Mouse (Mus musculus) ovary, postnatal 36 days (tissue): ENCODE data around the gene Arhgap25.
"Not testable (repeated sequence)": the region's sequence is repeated elsewhere in the genome, so short reads cannot be mapped to it uniquely, and the experiment has no call there.

Experiments used
- DNase-seq: peaks from one replicate; pipeline ENCODE4 v3.0.0; 2022; ENCODE audit warnings: low spot score, mixed read lengths

Gene Arhgap25

DNA sequence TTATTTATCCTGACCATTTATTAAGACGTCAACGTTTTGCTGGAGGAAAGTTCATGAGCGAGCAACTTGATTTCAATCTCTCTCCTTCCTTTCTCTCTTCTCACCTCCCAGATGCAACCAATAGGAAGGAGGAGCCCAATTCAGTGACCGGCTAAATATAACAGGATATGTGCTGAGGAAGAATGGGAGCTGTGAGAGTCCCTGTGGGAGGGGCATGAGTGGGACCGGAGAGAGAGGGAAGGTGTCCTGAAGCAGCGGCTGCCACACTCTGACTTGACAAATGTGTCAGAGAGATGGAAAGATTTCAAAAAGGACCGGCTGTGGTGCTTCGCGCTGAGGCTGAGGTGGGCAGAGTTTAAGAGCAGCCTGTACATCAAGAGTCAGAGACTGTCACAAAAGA lies 2.6 kb upstream of the Arhgap25 start:
- DNase-seq, result no peak

DNA sequence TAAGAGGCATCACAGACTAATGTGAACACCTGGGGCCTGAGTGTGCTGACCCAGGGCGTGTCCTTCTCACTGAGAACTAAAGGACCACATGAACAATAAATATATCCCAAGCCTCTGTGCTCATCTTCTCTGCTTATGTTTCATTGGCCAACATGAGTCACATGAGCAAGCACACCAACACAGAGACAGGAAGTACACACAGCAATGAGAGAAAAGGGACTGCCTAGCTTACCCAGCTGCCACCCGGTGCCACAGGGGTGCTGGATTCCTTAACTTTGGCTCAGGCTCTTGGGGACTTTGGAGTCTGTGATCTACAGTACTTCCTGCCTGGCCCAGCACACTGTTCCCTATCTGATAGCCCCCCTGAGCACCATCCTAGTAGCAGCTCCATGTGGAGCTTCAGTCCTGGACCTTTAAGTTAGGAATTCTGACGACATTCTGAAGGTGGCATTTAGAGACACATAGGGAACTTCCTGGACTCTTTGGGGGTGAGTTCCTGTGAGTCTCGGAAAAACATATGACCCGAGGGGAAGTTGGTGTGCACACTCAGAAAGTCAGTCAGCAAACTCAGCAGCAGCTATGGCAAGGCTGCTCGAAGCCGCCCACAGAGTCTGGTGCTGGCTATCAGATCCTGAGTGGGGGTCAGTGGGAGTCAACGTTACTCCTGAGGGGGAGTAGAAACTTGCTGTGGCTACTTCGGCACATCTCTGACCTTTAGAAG lies 2.0 kb upstream of the Arhgap25 start:
- DNase-seq, result no peak

- no peak for DNase-seq
Observed at GRCm38 (mm10) chr6:87531456-87532015, 1.5 kb downstream of the Arhgap25 start.

DNA sequence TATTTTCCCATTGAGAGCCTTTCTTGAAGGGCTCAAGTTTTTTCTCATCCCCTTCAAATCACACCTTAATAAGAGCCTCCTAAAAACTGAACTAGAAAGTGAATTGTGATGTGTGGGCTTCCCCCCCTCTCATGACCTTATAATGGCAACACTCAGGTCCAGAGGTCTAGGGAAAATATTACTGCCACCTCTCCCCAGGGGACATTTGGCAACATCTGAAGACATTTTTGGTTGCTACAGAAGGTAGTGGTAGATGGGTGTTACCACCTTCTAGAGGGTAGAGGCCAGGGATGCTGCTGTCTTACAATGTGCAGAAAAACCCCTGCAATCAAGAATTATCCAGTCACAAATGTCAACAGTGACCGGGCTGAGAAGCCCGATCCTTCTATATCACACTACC lies 2.7 kb downstream of the Arhgap25 start:
- DNase-seq, result no peak

DNA sequence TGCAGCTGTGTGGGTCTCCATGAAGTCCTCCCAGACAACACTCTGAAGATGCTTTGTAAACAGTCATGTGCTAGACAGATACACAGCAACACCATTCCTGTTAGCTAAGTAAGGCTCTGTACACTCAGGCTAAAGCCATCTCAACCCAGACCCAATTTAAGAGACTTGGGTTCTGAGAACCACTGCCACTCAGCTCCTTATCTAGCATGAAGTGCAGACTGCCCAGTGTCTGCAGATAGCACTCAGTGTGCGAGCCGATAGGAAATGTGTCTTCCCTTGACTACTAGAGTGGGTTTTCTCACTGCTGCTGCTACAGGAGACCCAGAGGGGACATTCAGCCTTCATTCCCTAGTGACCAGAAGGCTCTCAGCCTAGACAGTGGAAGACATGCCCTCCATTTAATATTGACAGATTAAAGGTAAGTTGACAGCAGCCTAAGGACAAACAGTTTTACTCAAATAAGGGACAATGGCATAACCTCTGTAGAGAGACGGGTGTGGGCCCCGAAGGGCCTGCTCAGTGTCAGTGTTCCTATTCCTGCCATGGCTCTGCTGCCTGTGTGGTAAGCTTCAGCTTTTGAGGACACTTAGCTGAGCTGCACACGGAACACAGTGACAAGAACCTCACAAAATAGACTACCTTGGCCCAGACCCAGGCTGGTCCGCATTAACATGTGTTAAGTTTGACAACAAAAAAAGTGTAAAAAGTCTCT lies 5.1 kb downstream of the Arhgap25 start:
- no peak for DNase-seq

DNA sequence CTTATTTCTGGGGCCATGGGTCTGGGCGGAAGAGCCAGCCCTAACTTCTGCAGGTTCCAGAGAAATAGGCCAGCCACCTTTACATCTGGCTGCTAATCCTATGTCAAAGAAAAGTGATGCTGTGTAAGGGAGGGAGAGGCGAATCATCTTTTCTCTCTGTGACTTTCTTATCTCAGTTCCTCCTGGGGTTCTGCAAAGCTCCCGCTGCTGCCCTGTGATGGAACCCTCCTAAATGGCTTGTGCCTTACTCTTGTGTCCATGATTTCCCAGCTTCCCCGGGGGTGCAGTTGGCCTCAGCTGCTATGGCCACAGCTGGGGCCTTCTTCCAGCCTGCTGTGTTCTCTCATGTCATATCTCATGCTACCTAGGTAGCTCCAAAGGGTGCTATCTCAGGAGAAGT lies 5.7 kb downstream of the Arhgap25 start:
- no peak for DNase-seq

- no peak for DNase-seq
Observed at GRCm38 (mm10) chr6:87525126-87525525, 7.9 kb downstream of the Arhgap25 start.

DNA sequence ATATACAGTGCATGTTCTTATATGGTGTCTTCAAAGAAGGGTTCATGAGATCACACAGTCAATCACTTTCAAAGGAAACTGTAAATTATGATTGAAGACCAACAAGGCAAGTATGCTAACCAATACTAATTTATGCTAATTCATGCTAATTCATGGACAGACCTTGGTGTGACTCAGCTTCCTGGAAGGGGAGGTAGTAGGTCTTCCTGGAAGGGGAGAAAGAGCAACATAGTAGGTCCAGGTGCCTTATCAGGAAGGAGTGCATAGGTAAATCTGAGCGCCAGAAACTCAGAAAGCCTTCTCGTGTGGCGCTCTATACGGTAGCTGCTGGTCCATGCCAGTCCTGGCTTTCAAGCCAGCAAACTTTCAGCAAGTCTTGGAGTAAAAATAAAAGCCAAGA lies 8.8 kb downstream of the Arhgap25 start:
- no peak for DNase-seq

- no peak for DNase-seq
Observed at GRCm38 (mm10) chr6:87523736-87524135, 9.3 kb downstream of the Arhgap25 start.

GRCm38 (mm10) chr6:87523085-87523484 lies 10.0 kb downstream of the Arhgap25 start:
- no peak for DNase-seq

DNA sequence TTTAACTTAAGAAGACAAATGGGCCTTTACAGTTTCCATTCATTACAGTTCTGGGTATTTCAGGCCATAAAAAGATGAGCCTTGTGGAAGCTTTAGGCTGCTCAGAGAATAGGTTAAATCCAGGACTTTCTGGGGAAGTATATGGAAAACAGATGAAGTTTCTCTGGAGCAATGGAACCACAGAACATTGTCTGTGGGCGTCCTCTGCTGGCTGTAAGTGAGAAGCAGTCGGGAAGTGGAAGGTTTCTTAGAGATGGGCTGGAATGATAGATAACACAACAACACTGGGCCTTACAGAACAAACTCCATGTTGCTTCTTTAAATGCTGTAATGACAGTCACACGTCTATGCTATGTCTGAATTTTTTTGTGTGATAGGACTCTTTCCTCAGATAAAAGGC lies 10.8 kb downstream of the Arhgap25 start:
- peak; percentile 51 for DNase-seq

- not testable (repeated sequence) for DNase-seq
Observed at GRCm38 (mm10) chr6:87521705-87522104, 11.4 kb downstream of the Arhgap25 start.

GRCm38 (mm10) chr6:87520572-87520971 lies 12.5 kb downstream of the Arhgap25 start:
- DNase-seq, result no peak

DNA sequence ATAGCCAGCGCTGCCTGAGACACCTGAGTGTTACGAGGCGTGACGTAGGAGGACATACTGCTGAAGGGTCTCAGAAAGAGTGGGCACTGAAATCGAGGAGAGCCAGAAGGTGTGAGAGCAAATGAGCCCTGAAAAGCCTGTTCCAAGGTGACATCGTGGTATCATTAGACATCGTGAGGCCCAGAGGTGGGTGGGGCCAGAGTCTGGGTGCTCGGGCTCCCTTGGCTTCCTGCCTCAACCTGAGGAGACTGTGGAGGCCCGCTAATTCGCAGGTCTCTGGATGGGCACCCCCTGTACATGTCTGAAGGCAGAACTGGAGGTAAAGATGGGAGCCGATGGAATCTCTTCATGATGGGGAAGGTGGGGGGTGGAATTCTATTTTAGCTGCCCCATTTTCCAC lies 13.2 kb downstream of the Arhgap25 start:
- no peak for DNase-seq

- DNase-seq, result no peak
Observed at GRCm38 (mm10) chr6:87518622-87519021, 14.4 kb downstream of the Arhgap25 start.

- DNase-seq, result no peak
Observed at GRCm38 (mm10) chr6:87517753-87518409, 15.2 kb downstream of the Arhgap25 start.

GRCm38 (mm10) chr6:87514321-87514720 lies 18.7 kb downstream of the Arhgap25 start:
- DNase-seq, result no peak

DNA sequence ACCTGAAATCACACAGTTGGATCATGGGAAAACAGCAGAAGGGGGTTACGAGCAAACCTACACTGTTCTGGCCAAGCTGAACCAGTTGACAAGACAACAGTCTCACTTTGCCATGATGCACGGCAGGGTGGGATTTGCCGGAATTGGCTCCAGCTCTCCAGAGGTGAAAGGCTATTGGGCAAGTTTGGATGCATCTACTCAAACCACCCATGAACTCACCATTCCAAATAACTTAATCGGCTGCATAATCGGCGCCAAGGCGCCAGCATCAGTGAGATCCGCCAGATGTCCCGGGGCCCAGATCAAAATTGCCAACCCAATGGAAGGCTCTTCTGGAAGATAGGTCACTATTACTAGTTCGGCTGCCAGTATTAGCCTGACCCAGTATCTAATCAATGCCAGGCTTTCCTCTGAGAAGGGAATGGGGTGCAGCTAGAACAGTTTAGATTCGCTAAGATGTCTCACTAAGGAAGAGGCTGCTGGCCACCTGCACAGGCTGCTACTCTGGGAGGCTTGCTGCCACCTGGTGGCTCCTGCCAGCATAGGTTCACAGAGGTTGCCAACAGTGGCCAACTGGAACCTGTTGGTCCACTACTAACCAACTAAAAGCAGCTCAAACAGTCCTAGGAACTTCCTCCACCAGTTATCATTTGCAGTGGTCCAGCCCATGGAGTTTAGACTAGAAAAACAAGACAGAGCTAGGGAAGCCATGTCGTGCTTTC lies 19.9 kb downstream of the Arhgap25 start:
- DNase-seq, result peak; percentile 71

- no peak for DNase-seq
Observed at GRCm38 (mm10) chr6:87510999-87511398, 22.1 kb downstream of the Arhgap25 start.

DNA sequence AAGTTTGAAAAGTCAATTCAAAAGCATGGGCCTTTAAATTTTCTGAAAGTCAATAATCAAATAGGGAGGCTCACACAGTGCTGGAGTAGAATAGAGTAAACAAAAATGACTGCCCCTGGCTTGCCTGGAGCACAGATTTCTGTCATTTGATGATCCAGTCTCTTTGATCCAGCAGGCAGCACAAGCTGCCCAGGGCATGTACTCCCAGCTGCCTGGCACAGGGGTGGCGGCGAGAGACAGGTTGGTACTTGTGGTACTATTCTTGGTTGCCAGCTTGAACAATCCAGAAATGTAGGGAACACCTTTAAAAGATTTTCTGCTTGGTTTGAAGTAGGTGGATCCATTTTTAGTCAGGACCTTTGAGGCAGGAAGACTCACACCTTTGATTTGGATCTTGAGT lies 23.3 kb downstream of the Arhgap25 start:
- DNase-seq, result no peak

DNA sequence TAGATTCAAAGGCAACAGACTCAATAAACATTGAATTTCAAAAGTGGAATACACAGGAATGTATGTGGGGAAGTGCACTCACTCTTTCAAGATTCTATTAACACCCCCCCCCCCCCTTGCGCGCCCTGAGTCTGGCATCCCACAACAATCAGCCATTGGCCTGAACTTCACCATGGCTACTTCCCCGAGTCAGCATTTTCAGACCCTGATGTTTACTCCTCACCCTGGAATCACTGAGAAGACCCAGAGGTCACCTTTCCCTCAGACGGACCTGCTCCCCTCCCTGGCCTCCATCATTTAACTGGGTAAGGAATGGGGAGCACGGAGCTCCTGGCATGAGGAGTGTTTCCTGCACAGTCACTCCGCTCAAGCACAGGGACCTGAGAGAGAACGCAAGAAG lies 28.2 kb downstream of the Arhgap25 start:
- DNase-seq, result no peak

- no peak for DNase-seq
Observed at GRCm38 (mm10) chr6:87503976-87504375, 29.1 kb downstream of the Arhgap25 start.
